Mouse (Mus musculus) NIH3T3 (cell line): ENCODE measurements around the gene Rbm42.

Source experiments
- DNase-seq: peaks from one replicate; pipeline ENCODE4 v3.0.0-alpha.2; 2012; ENCODE audit warnings: low read depth

Rbm42 gene

DNA sequence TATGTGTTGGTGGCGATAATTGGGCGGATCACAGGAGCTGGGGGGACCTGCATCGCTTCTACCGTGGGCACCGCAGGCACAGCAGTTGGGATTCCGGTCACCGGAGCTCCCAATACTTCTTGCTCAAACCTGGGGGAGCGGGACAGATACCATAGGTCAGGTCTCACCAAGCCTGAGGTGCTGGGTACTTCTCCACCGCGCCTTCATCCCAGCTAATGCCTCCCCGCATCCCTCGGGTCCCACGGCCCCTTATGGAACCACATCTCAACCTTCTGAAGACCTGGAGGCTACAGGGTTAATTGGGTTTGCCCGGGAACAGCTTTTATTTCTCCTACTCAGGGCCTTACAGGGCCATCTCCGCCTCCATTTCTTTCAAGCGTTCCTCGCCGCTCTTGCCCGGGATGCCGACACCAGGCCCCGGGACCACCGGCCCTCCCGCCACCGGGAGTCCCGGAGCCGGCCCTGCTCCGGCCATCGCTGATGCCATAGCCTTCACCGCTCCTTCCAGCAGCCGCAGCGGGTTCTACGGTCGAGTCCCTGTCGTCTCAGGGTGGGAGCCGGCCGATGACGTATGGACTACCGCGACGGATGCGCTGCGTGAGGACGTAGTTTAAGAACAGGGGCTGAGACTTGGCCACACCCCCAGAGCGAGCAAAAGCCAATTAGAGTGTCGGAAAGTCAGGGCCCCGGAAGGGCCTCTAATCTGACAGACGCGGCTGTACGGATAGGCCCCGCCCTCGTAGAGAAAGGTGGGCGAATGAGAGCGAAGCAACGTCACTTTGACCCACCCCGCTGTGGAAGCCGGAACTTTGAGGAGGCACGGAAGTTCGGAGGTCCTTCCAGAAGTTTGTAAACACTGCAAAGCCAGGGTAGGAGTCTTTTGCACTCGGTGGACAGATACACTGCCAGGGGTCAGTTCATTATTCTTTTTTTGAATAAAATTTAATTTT, at the start of gene Rbm42:
Gene Rbm42, minus strand, starts transcription at position 727 of the 950 bp plus-strand sequence.
- peak; percentile 99 for DNase-seq

DNA sequence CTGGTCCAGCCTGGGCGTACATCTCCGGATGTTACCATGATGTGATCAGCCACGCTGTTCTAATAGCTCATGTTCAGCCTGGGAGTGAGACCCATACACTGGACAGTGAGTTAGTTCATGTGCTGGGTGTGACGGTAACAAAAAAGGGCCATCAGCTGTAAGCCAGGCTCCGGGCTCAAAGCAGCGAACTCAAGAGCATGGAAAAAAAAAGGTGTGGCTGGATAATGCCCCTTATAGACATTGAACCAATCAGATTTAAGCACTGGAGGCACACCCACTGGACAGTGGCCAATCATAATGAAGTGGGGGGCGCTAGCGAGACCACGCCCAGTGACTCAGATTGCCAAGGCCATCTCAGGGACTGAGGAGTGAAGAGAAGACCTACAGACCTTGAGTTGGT, 48.5 kb upstream of the Rbm42 start, which contains the start of gene 2200002J24Rik:
Gene 2200002J24Rik, plus strand, starts transcription at position 338 of the 400 bp plus-strand sequence.
- peak; percentile 55 for DNase-seq

DNA sequence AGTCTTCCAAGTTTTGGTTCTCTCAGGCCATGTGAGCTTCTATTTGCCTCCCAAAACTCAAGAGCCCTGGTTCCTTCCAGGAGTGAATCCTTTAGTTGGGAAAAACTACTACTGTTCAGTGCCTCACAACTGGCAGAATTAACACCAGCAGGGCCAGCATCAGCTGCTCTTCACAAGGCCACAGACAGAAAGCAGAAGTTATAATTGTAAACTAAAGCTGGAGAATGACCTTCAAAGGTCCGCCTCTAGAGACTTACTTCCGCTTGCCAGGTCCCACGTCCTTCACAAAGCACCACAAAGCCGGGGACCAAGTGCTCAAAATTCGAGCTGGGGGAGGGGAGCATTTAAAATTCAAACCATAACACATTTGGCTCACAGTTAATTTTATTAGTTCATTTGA, 48.0 kb upstream of the Rbm42 start:
- DNase-seq = no peak

DNA sequence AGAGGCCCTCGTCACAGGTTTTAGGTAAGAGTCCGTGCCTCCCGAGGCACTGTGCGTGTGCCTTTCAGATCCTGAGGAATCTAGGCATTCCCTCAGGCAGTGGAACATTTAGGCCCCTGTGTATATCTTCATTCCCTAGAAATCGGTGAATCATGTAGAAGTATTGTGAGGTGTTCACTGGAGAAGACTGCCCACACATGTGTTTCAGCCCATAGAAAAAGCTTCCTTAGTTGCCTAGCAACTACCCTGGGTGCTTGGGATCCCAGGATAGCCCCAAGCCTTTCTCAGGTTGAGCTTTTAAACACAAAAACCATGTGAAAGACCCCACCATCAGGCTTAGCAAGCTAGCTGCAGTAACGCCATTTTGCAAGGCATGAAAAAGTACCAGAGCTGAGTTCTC, 38.2 kb upstream of the Rbm42 start:
- DNase-seq = no peak

DNA sequence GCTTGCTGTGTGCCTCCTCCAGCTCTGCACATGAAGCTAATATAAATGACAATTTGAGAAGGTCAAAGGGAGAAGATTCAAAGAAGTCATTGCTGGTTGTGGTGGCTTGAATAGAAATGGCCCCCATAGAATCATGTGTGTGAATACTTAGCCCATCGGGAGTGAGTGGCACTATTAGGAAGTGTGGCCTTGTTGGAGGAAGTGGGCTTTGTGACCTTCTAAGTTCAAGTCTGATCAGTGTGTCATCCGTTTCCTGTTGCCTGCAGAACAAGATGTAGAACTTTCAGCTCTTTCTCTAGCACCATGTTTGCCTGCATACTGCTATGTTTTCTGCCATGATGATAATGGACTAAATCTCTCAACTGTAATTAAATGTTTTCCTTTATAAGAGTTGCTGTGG, 33.3 kb upstream of the Rbm42 start:
- DNase-seq = no peak

DNA sequence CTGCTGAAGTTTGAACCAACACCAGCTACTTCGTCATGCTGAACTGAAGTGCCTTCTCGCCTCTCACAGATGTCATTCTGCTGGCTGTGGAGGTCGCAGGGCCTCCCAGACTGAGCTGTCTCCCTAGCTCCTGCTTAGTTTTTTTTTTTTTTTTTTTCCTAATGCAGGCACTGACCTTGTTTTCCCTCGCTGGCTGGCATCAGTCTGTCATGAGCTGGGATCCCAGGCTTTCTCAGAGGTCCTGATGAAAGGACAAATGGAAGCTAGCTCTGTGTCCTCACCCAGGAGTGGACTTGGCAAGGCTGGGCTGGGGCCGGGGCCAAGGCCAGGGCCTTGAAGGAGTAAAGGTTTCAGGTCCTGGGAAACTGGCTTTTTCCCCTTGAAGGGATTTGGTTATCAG, 31.8 kb upstream of the Rbm42 start:
- no peak for DNase-seq

DNA sequence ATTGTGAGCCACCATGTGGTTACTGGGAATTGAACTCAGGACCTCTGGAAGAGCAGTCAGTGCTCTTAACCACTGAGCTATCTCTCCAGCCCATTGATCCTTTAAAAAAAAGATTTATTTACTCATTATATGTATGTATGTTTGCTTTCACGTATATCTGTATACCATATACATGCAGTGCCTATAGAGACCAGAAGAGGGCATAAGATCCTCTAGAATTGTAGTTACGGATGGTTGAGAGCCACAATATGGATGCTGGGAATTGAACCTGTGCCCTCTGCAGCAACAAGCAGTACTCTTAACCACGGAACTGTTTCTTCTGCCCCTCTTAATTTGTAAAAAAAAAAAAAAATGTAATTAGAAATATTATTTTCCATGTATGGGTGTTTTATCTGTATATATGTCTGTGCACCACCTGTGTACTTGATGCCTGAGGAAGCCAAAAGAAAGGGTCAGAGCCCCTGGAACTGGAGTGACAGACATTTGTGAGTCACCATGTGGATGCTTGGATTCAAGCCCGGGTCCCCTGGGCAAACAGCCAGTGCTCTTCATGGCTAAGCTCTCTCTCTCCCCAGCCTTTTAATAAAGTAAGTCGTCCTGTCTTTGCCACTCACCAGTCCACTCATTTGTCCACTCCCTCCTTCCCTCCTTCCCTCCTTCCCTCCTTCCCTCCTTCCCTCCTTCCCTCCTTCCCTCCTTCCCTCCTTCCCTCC, 28.3 kb upstream of the Rbm42 start:
- peak; percentile 73 for DNase-seq

DNA sequence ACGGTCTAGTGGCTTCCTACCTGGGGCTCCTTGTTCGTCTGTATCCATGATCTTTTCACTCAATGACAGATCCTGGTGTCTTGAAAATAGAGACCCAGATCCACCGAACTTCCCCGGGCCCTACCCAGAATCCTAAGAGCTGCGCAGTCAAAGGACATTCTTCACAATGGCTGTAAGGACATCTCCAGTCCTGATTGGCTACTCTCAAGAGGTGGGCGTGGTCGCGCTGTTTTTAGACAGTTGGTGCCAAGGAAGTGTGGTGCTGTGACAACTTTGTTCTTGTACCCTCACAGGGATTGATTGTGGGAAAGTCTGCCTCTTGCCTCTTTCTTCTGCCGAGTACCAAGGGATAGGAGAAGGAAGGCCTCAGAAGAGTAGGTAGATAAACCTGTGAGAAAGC, 21.4 kb upstream of the Rbm42 start, which contains the start of gene Pmis2:
Gene Pmis2, minus strand, starts transcription at position 126 of the 400 bp plus-strand sequence.
- DNase-seq = no peak

DNA sequence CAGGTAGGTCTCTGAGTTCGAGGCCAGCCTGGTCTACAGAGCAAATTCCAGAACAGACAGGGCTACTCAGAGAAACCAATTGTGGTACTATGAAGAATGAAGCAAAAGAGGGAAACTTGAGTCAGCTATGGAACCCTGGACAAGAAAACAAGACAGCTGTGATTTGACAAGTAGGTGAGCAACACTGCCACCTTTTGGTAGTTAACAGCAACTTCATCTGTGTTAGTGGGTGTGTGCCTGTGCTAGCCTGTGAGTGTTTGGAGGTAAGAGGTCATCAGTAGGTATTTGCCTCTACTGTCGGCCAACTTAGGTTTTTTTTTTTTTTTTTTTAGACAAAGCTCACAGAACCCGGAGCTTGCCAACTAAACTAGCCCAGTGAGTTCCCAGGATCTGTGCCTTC, 19.1 kb upstream of the Rbm42 start:
- DNase-seq = peak; percentile 46

DNA sequence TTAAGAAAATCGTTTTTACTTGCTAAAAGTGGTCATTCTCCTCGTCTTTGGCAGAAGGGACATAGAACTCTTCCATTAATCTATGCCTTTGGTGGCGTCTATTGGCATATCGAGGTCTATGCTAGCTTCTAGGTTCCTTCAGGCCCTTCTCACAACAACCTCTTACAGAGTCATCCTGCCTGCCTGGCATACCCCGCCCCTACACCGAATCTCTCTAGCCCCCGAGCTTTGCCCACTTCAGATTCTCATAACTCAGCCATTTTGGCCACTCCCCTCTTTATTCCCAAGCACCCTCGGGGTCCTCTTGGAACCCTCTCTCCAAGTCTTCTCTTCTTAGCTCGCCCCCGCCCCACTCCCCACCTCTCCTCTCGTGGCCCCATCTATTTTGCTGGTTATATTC, 15.2 kb upstream of the Rbm42 start:
- peak; percentile 33 for DNase-seq

DNA sequence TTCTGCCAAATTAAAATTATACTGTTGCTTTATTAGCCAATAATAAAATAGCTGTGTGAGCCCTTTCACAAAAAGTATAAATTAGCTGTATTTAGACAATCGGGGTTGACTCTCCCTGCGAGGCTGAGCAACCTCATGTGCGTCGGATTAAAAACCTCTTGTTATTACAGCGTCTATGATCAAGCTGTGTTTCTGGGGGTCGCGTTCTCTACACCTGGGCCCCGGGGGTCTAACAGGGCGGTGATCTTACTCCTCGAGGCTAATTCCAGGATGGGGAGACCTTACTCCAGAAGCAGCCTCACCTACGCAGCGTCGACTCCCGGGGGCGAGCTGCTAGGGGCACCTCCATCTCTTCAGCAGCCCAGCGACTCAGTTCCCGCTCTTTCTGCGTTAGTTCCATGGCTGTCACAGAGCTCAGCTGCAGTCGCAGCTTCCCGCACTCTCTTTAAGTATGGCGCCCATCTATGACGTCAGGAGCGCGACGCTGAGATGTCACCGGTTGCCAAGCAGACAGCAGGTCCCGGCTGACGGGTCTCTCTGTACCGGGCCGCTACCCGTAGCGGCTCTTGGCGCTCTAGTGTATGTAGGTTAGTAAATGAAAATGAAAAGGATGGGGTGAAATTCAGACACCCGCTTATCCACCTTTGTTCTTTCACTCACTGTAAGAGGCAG, 14.5 kb upstream of the Rbm42 start, which contains the start of gene Haus5:
Gene Haus5, minus strand, starts transcription at position 466 of the 672 bp plus-strand sequence.
- peak; percentile 96 for DNase-seq

DNA sequence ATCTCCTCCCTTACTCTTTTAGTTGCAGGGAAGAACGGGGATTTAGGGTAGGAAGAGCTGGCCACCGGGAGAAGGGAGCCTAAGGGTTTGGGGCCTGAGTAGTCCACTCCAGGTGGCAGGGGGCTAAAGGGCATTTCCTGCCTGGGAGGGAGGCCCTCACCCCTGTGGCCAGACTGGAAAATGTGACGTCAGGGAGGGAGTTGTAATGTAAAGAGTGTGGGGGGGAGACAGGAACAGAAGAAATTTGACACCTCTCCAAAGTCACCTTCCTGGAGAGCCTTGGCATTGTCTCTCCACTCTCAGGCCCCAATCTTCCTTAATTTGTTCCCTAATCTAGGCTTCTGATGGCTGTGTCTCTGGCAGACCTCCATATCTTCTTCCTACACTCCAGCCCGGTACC, 11.0 kb downstream of the Rbm42 start:
- peak; percentile 14 for DNase-seq

DNA sequence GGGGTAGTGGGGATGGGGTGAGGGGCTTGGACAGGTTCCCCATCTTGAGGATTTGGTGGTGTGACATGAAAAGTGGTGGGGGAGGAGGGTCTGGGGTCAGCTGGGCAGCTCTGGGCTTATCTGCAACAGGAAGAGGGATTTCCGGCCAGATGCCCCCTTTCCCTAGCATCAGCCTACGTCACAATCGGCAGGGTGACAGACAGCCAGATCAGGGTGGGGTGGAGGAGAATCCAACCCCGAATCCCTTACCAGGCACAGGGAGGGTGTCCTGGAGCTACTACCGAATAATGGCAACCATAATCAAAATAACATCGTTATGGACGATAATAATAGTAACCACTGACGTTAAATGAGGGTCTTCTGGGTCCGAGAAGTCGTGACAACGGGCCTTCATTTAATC, 13.7 kb downstream of the Rbm42 start:
- no peak for DNase-seq

DNA sequence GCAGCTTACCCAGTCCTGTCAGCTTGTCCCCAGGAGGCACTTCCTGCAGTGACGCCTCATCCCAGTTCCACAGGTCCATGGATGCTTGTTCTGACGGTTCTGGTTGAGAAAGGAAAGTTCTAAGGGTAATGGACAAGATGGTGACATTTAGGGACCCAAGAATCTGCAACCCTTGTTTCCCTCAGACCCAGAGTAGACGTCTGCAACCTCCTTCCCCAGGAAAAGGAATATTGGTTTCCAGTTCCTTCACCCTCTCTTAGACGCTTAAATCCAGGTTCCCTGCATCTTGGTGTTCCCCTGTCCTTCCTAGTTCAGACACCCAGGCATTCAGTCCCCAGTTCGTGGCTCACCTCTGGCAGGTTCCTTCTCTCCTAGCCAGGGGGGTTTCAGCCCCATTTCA, 14.4 kb downstream of the Rbm42 start, which contains the start of gene Etv2:
Gene Etv2, minus strand, starts transcription at position 101 of the 400 bp plus-strand sequence.
- no peak for DNase-seq

DNA sequence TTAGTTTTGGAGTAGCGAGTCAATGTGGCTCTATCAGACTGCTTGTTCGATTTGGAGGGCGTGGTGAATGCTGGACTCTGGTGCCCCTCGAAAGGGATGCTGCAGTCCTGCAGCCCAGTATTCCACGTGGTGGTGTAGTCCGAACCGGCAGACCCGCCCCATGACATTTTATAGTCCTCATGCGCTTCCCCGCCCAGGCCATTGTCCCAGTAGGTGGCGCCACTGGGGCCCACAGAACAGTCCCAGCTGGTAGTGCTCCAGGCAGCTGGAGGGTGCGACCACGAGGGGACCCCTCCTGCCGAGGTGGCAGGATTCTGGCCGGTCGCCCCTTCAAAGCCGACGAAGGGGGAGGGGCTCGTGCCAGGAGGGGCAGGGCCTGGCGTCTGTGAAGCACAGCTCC, 15.5 kb downstream of the Rbm42 start:
- peak; percentile 51 for DNase-seq

DNA sequence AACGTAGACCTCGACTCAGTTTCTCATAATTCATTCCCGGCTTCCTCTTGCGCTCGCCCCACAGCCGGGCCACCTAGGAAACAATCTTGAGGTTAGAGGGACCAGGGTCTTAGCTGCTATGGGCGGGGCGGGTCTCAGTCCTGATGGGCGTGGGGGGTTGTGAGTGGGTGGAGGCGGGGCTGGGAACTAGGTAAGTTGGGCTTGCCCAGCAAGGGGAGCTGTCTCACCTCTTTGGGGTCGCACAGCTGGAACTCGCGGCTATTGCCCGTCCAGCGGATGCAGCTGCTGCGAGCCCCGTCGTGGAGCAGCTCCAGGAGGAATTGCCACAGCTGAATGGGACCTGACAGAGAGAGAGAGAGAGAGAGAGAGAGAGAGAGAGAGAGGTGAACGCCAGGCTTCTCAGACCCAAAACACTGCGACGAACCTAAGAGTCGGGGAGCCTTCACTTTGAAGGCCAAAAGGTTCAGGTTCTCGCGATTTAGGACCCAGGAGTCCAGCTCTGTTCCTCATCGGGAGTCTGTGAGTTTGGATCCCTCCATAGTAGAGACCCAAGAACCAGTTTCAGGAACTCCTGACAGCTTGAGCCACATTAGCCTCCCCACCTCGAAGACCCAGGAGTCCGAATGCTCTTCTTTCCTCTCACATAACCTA, 16.2 kb downstream of the Rbm42 start:
- DNase-seq = no peak

DNA sequence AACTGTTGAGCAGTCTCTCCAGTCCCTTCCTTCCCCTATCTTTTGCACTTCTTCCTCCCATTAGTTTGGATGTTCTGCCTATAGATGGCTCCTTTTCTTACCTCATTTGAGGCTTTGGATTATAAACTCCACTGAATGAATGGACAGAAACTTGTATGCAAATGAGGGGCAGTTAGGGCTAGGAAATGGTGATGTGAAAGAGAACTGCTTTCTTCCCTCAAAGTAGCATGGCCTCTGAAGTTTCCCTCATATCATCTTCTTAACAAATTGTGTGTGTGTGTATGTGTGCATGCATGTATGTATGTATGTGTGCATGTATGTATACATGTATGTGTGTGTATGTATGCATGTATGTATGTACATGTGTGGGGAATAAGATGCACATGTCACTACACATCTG, 21.1 kb downstream of the Rbm42 start:
- no peak for DNase-seq

DNA sequence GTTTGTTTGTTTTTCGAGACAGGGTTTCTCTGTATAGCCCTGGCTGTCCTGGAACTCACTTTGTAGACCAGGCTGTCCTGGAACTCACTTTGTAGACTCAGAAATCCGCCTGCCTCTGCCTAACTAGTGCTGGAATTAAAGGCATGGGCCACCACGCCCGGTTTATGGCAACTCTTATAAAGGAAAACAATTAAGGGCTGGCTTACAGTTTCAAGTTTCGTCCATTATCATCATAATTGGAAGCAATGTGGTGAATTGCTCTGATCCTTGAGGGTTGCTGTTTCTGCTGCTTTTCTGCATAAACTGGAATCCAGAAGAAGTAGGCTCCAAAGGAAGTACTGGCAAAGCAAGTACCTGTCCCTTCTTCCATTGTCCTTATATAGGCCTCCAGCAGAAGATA, 23.5 kb downstream of the Rbm42 start:
- DNase-seq = no peak

DNA sequence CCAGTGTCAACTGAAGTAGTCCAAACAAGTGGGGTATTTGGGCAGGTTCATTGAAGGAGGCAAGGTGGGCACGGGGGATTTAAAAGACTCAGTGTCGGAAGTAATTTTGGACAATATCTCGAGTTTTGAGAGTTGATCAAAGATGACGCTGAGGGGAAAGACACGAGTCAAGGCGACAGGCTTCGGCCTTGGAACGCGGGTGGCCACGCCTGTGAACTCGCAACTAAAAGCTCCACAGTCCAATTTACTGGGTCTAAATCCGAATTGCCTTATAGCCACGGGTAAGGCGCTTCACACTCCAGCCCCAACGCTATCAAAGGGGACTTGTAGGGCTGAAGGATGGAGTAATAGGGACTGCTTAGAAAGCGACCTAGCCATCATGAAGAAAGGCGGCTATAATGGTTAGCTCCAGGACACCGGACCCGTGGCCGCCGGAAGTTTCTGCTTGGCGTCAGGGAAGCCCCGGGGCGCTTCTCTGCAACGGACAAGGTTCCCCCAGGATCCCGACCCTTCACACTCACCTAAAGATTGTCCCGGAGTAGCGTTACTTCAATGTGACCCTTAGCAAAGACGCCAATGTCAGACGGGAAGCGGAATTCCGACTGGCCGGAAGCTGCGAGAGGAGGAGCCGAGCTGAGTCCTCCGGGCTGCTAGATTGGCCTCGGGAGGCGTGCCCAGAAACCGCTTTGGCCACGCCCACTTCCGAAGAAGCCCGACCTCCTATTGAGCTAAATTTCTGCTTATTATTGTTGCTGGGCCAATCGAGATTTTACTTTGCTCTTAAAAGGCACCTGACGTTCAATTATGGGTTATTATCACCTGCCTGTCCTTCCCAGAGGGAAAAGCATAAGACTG, 24.4 kb downstream of the Rbm42 start, which contains the start of gene Cox6b1:
Gene Cox6b1, minus strand, starts transcription at position 622 of the 855 bp plus-strand sequence.
- peak; percentile 96 for DNase-seq

DNA sequence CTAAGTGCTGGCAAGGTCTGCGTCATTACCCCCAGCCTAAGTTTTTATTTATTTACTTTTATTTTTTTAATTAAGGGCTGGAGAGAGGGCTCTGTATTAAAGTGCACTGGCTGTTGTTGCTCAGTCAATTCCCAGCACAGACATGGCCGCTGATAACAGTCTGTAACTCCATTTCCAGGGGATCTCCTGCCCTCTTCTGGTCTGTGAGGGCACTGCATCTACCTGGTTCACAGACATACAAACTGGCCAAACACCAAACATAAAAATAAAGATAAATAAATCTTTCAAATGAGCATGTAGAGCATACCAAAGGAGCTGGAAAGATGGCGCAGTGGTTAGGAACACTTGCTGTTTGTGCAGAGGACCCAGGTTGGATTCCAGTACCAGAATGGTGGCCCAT, 30.9 kb downstream of the Rbm42 start:
- peak; percentile 61 for DNase-seq

DNA sequence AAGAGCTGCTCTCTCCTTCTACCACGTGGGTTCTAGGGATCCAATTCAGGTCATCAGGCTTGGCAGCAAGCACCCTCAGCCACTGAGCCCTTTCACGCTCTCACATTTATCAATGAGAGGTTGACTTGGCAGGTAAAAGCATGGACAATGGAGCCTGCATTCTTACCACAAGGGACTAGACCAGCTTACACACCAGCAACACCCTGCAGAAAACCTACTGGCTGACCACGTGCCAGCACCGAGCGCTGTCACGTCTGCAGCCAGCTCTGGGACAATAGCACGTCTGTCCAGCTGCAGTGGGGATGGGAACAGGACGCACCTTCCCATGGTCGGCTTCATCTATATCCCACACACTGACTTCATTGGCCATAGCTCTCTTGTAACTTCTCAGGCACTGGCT, 31.5 kb downstream of the Rbm42 start:
- no peak for DNase-seq
